Mouse (Mus musculus) retina, postnatal 1 day (tissue): ENCODE results near the gene Hist2h3c2.
"Not testable (repeated sequence)": the region's sequence is repeated elsewhere in the genome, so short reads cannot be mapped to it uniquely, and the experiment has no call there.

ENCODE experiments used
- DNase-seq: peaks from one replicate; pipeline ENCODE4 v3.0.0-alpha.2; 2012

Hist2h3c2 gene

DNA sequence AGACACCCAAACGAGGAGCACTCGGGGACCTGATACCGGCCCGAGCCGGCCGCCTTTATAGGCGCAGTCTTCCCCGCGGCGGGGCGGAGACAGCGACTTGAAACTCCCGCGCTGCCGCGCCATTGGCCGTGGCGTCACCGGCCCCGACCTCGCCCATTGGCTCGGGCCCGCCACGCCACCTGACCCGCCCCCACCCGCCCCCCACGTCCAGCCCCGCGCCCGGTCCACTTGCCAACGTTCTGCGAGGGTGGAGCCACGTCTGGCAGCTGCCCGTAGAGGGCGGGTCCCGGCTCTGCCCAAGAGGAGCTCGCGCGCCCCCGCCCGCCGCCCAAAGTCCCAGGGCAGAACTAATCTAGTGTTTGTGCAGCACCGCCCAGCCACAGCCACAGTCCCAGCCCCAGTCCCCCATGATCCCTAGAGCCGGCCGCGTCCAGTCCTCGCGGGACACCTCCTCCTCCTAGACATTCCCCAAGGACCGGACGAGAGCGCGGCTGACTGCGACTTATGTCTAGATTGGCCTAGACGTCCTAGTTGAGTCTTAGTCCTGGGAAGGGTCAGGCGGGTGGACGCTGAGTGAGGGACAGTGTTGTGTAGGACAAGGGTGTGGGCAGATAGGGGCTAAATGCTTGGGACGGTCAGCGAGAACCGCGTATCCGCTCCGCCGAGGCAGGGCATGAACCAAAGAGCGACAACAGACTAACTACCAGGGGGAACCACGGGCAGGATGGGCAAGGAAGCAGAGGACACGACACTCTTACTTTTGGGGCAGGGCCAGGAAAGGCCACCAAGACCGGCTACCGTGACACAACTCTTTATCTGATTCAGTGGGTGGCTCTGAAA, at the start of gene Hist2h3c2:
TSS of gene Hist2h3c2 (minus strand) at position 174 of the 840 bp plus-strand sequence.
- DNase-seq: not testable (repeated sequence)

DNA sequence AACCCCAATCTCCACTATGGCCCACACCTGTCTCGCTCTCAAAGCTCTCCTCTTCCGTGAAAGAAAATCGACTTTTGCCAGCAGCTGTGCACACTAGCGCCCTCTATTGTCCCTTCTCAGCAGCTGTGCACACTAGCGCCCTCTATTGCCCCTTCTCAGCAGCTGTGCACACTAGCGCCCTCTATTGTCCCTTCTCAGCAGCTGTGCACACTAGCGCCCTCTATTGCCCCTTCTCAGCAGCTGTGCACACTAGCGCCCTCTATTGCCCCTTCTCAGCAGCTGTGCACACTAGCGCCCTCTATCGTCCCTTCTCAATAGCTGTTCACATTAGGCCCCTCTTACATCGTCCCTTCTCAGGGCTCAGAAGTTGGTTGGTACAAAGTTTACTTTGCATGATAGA, 48.4 kb upstream of the Hist2h3c2 start:
- DNase-seq: not testable (repeated sequence)

DNA sequence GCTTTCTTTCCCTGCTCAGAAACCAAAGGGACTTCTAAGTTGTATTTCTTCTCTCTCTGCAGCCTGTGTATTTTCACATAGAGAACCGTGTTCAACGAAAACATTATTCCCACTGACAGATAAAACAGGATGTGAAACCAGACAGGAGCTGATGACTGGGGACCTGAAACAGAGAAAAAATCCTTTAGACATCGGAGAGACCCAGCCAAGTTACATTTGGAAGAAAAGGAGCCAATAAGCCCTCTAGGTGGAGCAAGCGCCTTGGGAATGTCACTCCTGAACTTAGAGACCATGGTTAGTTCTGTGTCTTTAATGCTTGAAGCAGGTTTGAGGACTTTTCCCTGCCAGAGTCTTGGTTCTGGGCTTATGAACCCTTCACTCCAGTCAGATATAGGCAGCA, 45.5 kb upstream of the Hist2h3c2 start:
- DNase-seq: peak; percentile 56

DNA sequence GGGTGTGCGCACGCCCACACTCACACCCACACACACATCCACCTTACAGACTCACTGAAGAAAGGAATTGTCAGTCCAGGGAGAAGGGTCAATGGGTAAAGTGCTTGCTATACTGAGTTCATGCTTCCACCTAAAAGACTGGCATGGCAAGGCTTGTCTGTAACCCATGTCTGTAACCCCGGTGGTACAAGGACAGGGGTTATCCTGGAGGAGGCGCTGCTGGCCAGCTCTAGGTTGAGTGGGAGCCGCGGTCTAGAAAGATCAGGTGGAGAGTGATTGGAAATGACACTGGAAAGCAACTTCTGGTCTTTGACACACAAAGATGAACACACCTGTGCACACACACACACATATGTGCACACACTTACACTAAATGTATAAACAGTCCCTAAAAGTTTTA, 41.7 kb upstream of the Hist2h3c2 start:
- no peak for DNase-seq

GRCm38 (mm10) chr3:96277800-96278624, 39.1 kb upstream of the Hist2h3c2 start:
- DNase-seq: peak; percentile 96

GRCm38 (mm10) chr3:96277428-96277799, 38.5 kb upstream of the Hist2h3c2 start:
- DNase-seq: peak; percentile 64

DNA sequence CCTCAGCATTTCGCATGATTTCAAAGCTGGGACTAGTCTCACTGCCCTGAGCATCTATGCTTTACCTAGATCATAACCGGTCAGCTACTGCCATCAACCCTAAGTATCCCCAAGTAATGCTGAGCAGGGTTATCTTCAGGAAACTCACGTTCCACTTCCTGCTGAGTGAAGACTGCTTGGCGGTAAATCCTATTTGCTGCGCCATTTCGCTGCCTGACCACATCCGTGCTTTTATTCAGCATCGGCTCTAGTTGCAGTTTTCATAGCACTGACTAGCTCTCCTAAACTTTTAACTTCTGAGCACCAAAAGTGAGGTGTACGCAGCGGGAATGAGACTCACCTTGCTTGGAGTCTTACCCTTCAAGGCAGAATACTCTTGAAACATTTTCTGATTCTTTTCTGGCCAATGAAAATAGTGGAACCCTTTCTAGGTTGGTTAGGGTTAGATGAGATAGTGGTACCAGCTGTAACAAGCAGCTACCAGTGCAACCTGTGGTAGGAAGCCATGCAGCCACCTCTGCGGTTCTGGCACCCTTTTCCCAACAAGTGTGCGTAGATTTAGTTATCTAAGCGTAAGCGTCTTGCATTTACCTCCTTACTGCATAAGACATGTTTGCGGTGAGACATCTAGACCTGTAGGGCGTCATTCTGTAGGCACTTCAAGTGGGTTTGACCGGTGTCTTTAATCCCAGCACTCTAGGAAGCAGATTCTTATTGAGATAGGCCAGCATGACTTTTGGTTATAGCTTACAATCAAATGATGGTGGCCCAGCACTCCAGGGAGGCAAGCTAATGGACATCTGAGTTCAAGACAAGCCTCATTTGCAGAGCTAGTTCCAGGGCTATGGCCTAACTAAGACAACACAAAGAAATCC, 34.9 kb upstream of the Hist2h3c2 start:
- no peak for DNase-seq

GRCm38 (mm10) chr3:96269511-96270474, 30.9 kb upstream of the Hist2h3c2 start, which contains the start of gene Hist2h2bb:
Gene Hist2h2bb, plus strand, starts transcription at chr3:96269752.
- peak; percentile 99 for DNase-seq

GRCm38 (mm10) chr3:96268776-96269378, 29.9 kb upstream of the Hist2h3c2 start:
- not testable (repeated sequence) for DNase-seq

GRCm38 (mm10) chr3:96268051-96268775, 29.3 kb upstream of the Hist2h3c2 start, which contains the start of gene Hist2h3b:
Gene Hist2h3b, plus strand, starts transcription at chr3:96268654.
- DNase-seq: peak; percentile 94

DNA sequence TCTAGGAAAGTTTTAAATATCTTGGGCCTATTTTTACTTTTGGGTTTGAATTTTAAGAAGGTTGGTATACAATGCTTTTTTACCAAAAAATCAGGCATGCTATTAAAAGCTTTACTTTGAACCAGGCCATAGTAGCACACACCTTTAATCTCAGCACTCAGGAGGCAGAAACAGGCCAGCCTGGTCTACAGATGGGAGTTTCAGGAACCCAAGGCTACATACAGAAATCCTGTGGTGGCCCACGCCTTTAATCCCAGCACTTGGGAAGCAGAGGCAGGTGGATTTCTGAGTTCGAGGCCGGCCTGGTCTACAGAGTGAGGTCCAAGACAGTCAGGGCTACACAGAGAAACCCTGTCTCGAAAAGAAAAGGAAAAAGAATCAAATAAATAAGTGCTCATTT, 28.6 kb upstream of the Hist2h3c2 start:
- DNase-seq: no peak

- DNase-seq: no peak
Observed at GRCm38 (mm10) chr3:96266132-96266710, 27.3 kb upstream of the Hist2h3c2 start.

- DNase-seq: peak; percentile 11
Observed at GRCm38 (mm10) chr3:96264404-96264949, 25.6 kb upstream of the Hist2h3c2 start.

DNA sequence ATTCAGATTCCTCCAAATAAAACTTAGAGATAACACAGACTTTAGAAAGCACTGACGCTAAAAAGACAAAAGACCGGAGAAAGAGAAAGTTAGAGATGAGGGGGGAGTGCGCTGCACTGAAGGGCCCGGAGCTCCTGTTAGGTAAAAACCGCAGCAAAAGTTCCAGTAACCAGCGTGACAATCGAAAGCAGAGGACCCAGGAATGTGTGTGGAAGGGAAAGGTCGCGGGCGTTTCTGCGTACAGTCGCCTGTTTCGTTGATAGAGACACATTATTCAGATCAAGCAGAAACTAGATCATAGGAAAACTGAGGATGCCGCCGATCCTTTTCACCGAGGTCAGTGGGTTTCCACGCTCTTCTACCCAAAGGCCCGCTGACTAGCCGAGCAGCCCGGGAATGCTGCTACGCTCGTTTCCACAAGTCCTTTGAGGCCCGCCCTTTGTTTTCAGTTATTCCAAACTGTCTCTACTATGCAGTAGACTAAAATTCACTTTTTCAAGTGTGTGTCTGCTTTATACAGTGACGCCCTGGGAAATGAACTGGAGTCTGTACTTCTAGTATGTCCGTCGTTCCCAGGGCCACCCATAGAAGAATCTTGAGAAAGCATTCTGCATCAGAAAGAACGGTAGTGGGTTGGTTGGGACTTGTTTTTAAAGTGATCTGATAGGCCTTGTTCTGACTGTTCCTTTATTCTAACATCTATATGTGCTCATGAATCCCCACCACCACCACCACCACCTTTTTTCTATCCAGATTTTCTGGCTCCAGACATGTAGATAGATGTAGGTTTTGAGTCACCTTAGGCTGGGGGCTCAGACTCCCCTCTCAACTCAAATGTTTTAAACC, 24.9 kb upstream of the Hist2h3c2 start:
- DNase-seq: no peak

DNA sequence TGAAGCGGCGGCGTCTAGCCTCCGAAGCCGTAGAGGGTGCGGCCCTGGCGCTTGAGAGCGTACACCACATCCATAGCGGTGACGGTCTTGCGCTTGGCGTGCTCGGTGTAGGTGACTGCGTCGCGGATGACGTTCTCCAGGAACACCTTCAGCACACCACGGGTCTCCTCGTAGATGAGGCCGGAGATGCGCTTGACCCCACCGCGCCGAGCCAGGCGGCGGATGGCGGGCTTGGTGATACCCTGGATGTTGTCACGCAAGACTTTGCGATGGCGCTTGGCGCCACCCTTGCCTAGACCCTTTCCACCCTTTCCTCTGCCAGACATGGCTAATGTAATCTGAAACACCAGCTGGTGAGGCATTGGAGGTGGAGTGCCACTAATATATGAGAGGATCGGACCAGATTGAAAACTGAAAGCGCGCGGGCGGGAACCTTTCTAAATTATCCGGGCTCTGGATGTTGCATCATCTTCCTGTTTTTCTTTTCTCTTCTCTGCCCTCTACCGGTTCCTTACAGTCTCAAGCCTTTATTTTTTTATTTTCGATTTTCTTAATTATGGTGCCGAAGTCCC, 24.1 kb upstream of the Hist2h3c2 start, which contains the start of gene Hist2h4:
TSS of gene Hist2h4 (minus strand) at position 333 of the 572 bp plus-strand sequence.
- peak; percentile 98 for DNase-seq

DNA sequence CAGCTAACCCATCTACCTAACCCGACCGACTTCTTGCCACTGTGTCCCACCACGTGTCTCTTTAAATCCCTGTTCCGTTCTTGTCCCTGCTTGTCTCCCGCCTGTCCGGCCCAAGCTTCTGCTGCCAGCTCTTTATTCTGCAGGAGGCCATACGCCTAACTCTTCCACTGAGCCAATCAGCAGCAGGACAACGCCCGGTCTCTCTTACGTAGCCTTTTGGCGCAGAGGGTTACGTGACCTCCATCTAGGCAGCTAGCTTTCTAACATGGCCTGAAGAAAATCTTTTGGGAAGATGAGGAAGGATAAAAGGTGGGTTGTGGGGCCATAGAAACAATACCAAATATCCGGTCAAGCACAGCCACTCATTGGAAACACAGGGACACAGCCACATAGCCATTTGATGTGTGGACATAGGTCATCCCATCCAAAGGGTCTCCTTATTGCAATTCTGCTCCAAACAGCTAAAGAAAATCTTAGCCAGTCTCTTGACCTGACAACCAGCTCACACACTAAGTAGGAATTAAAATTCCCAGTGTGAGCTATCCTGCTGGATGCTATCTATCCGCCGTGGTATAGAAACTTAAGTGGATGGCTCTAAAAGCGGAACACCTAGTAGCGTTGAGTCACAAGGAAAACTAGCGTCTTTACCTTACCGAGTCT, 23.4 kb upstream of the Hist2h3c2 start:
- DNase-seq: peak; percentile 88

GRCm38 (mm10) chr3:96261623-96262022, 22.7 kb upstream of the Hist2h3c2 start:
- peak; percentile 12 for DNase-seq
